ENCODE assay signal across 8 mouse cellular contexts in the genomic region with DNA sequence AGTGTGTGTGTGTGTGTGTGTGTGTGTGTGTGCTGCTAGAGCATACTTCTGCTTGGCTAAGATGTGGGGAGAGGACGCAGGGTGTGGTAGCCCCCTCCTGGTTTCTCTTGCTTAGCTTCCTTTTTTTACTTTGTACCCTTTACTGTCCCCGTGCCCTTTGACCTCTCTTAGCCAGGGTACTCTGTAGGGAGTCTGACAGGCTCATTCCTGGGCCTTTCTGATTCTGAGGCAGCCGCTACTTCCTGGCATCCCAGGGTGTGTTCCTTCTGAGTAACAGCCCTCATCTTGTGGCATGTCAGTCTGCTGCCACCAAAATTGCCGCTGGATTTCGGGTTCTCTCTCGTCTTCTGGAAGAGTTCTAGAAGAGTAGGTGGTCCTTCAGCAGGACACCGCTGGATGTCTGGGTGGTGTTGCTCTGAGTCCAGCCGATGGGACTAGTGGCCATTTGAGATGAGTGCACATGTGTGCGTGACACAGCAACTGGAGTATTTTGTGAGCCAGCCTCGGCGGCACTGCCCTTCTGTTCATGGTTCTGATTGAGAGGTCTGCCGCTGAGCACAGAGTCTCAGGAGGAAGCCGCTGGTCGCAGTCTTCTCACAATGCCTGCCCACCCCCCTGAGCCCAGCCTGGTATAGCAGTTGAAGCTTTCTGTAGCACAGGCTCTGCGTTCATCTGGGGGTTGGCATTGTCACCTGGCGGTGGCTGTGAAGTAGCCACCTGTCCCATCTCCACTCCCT. TPM values are rescaled to one million over a fixed set of nuclear protein-coding genes. Genes with fewer than 3 reads are reported as not detected.
DNase-seq lines count a peak whose midpoint lies in the region; ATAC-seq and TF ChIP-seq lines count a peak whose summit lies in the region.

No protein-coding gene starts in this region.

- H3K27ac ChIP-seq in heart, embryonic 11.5 days (ENCODE audit: low read depth, low read length), result peak overlapping the region; percentile 93
- H3K27ac ChIP-seq in forebrain, embryonic 15.5 days (replicated peaks), result peak overlapping the region; percentile 71
- peak overlapping the region; percentile 78 for H3K27ac ChIP-seq in liver, embryonic 13.5 days

- H3K36me3 ChIP-seq in heart, embryonic 11.5 days (ENCODE audit: control insufficient read depth, insufficient read depth, low read length), result no peaks in the 10 kb centered on the region; the same call in 1 of the 2 replicates
- H3K36me3 ChIP-seq in G1E (replicated peaks), result peaks cover 78% of the 10 kb centered on the region
- H3K36me3 ChIP-seq in forebrain, embryonic 15.5 days, result no peaks in the 10 kb centered on the region
- no peaks in the 10 kb centered on the region for H3K36me3 ChIP-seq in liver, embryonic 13.5 days
- no peaks in the 10 kb centered on the region for H3K36me3 ChIP-seq in splenic B cell, adult 2 months (ENCODE audit: control insufficient read depth, insufficient read depth, low read length, poor library complexity, severe bottlenecking)

- H3K27me3 ChIP-seq in heart, embryonic 11.5 days (ENCODE audit: control insufficient read depth, insufficient read depth, low read length), result no peaks in the 10 kb centered on the region
- H3K27me3 ChIP-seq in G1E (ENCODE audit: insufficient read depth, low read length), result no peaks in the 10 kb centered on the region
- no peaks in the 10 kb centered on the region for H3K27me3 ChIP-seq in forebrain, embryonic 15.5 days
- H3K27me3 ChIP-seq in liver, embryonic 13.5 days, result no peaks in the 10 kb centered on the region
- H3K27me3 ChIP-seq in splenic B cell, adult 2 months (ENCODE audit: control insufficient read depth, insufficient read depth, low read length, poor library complexity, severe bottlenecking), result no peaks in the 10 kb centered on the region

- ATAC-seq in heart, embryonic 11.5 days (replicated peaks; ENCODE audit: insufficient number of reproducible peaks, low FRiP score, low TSS enrichment), result 0 out of 2 replicates have a peak, but pooled peaks have one; percentile 16
- no peak for ATAC-seq in G1E (ENCODE audit: extremely low read depth, insufficient number of reproducible peaks, low FRiP score, poor library complexity, severe bottlenecking)
- ATAC-seq in forebrain, embryonic 15.5 days (replicated peaks), result peak; percentile 39; the same call in 1 of the 2 replicates
- 0 out of 2 replicates have a peak, but pooled peaks have one; percentile 9 for ATAC-seq in liver, embryonic 13.5 days (ENCODE audit: low read depth)

- peak overlapping the region; percentile 61 for H3K4me2 ChIP-seq in heart, embryonic 11.5 days
- peak overlapping the region; percentile 19 for H3K4me2 ChIP-seq in forebrain, embryonic 15.5 days (replicated peaks)
- peak overlapping the region; percentile 52 for H3K4me2 ChIP-seq in liver, embryonic 13.5 days

- no peak for DNase-seq in heart, postnatal 10 days
- no peak for DNase-seq in G1E (ENCODE audit: low spot score)
- no peak for DNase-seq in liver, embryonic 13.5 days
- peak; percentile 51 for DNase-seq in splenic B cell, adult 2 months (ENCODE audit: low read depth, low spot score)
- DNase-seq in left cerebral cortex, postnatal 25 days (ENCODE audit: low spot score in 2 of 2), result no peak
- DNase-seq in cerebellum, adult 11-12 months, result no peak

- H3K4me3 ChIP-seq in heart, embryonic 11.5 days (ENCODE audit: low read depth, low read length), result peak overlapping the region; percentile 13
- H3K4me3 ChIP-seq in G1E (ENCODE audit: low read depth, low read length), result peak overlapping the region; percentile 61; the same call in 1 of the 2 replicates
- H3K4me3 ChIP-seq in forebrain, embryonic 15.5 days, result 0 out of 2 replicates have a peak overlapping the region, but pooled peaks have one; percentile 4
- H3K4me3 ChIP-seq in liver, embryonic 13.5 days (replicated peaks), result peak overlapping the region; percentile 8; the same call in 1 of the 2 replicates

- H3K9ac ChIP-seq in heart, embryonic 11.5 days (ENCODE audit: low read depth, low read length), result peak overlapping the region; percentile 63
- H3K9ac ChIP-seq in forebrain, embryonic 15.5 days (replicated peaks), result peak overlapping the region; percentile 14; the same call in 1 of the 2 replicates
- H3K9ac ChIP-seq in liver, embryonic 13.5 days, result peak overlapping the region; percentile 50

- peaks cover 61% of the 10 kb centered on the region for H3K4me1 ChIP-seq in heart, embryonic 11.5 days (ENCODE audit: control insufficient read depth, insufficient read depth, low read length)
- H3K4me1 ChIP-seq in G1E (ENCODE audit: insufficient read depth, low read depth, low read length), result peaks cover 83% of the 10 kb centered on the region
- H3K4me1 ChIP-seq in forebrain, embryonic 15.5 days, result peaks cover 74% of the 10 kb centered on the region
- peaks cover 84% of the 10 kb centered on the region for H3K4me1 ChIP-seq in liver, embryonic 13.5 days (replicated peaks)

- intact Hi-C loops in heart, postnatal 10 days (cut with DNase I), result no loop called here
- intact Hi-C loops in left cerebral cortex, postnatal 25 days (cut with DNase I), result no loop called here

- H3K9me3 ChIP-seq in heart, embryonic 11.5 days (replicated peaks; ENCODE audit: control insufficient read depth, low read length), result no peaks in the 10 kb centered on the region
- no peaks in the 10 kb centered on the region for H3K9me3 ChIP-seq in G1E (replicated peaks)
- no peaks in the 10 kb centered on the region for H3K9me3 ChIP-seq in forebrain, embryonic 15.5 days
- no peaks in the 10 kb centered on the region for H3K9me3 ChIP-seq in liver, embryonic 13.5 days (replicated peaks)

- 20% methylated on average over 16 of the region's 16 CpGs for WGBS in heart, embryonic 11.5 days (ENCODE audit: insufficient replicate concordance)
- 8% methylated on average over 16 of the region's 16 CpGs for WGBS in forebrain, embryonic 15.5 days
- WGBS in liver, embryonic 13.5 days (ENCODE audit: insufficient replicate concordance), result 20% methylated on average over 16 of the region's 16 CpGs

- no peak for TF ChIP-seq CTCF in G1E (IDR thresholded peaks at IDR 0.05; ENCODE audit: low read depth, low read length)

RNA-seq across cellular contexts. Expression of gene Prrc2b, which starts 16.3 kb away (rescaled TPM):
- polyA plus RNA-seq in heart, embryonic 11.5 days (2014; fragmentation: Nextera tagmentation; extraction: Ambion mirVana), result 39.3 and 40.6 TPM in 2 replicates
- total RNA-seq in heart, postnatal 10 days (2021), result 100 to 1,000 TPM; 118 to 134 TPM
- total RNA-seq in G1E (2014; fragmentation: Nextera tagmentation) (147 and 160 TPM in 2 replicates), G1E (2017) (16.0 and 17.1 TPM in 2 replicates)
- polyA plus RNA-seq in G1E (2012), result 90.5 and 103 TPM in 2 replicates
- polyA plus RNA-seq in forebrain, embryonic 15.5 days (2015; fragmentation: Nextera tagmentation; extraction: Ambion mirVana), result 76.2 and 88.8 TPM in 2 replicates
- 6.8 and 7.7 TPM in 2 replicates for polyA plus RNA-seq in liver, embryonic 13.5 days (2015; fragmentation: Nextera tagmentation; extraction: Ambion mirVana)
- total RNA-seq in left cerebral cortex, postnatal 25 days (2021), result 100 to 1,000 TPM; 240 TPM

Comparison
In these comparisons a context has a peak if more than half of its experiments do, and no peak if none do; other contexts are left out.
1. H3K4me3 ChIP-seq: peak in every context shown above with its lines; median percentile 61 in G1E; 13 in heart, embryonic 11.5 days; 8 in liver, embryonic 13.5 days; 4 in forebrain, embryonic 15.5 days.